ENCODE assay signal across 13 mouse cellular contexts in the genomic region with DNA sequence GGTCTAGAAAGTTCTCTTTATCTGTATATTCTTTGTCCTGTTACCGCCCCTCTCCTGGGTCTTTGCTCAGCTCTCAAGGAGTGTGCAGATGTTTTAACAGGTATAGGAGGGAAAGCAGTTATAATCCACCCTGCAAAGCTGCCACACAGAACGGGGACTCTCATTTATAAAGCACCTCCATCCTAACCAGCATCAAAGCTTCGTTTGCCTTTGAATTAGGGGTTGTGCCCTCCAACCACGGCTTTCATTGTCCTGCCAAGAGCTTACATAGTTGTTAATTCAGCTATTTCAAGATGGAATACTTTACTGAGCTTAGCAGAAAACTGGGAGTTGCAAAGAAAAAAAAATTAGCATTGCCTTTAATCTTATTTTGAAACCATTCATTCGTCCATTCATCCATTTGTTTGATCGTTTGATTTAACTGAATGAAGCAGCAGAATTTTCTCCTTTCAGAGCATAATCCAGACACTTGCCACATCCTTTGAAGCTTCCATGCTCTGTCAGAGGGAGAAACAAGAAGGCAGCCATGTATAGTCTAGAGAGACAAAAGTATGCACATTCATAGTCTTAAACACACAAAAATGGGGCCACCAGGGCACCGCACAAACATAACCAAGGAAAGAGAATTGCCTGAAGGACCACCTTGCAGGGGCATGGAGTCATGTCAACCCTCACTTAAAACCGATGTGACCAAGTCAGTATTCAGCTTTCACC.
DNase-seq lines count a peak whose midpoint lies in the region; ATAC-seq and TF ChIP-seq lines count a peak whose summit lies in the region.
"Had no signal": no experiment of that assay in that cellular context is flagged by ENCODE, and none has a peak within 500 bp of the region (broad histone marks: within the 10 kb centered on the region; RNA-seq: fewer than 3 reads in every experiment).

No protein-coding gene starts in this region.

- no peak overlapping the region for H3K4me3 ChIP-seq in hindbrain, postnatal 0 days (ENCODE audit: low read length)
- H3K4me3 ChIP-seq in hindbrain, embryonic 12.5 days: no peak overlapping the region
- no peak overlapping the region for H3K4me3 ChIP-seq in forebrain, embryonic 16.5 days (replicated peaks; ENCODE audit: low read length)
- H3K4me3 ChIP-seq in midbrain, embryonic 14.5 days (replicated peaks; ENCODE audit: low read depth, low read length): no peak overlapping the region
- H3K4me3 ChIP-seq: embryonic facial prominence, embryonic 12.5 days; erythroblast, embryonic 14.5 days; lung, embryonic 15.5 days had no signal

- no peaks in the 10 kb centered on the region for H3K36me3 ChIP-seq in hindbrain, postnatal 0 days (ENCODE audit: insufficient read depth, low read length)
- no peaks in the 10 kb centered on the region for H3K36me3 ChIP-seq in hindbrain, embryonic 12.5 days
- no peaks in the 10 kb centered on the region for H3K36me3 ChIP-seq in forebrain, embryonic 16.5 days (ENCODE audit: control insufficient read depth, insufficient read depth)
- H3K36me3 ChIP-seq in midbrain, embryonic 14.5 days (ENCODE audit: control insufficient read depth, insufficient read depth, low read length): no peaks in the 10 kb centered on the region
- H3K36me3 ChIP-seq: embryonic facial prominence, embryonic 12.5 days; lung, embryonic 15.5 days had no signal

- no peaks in the 10 kb centered on the region for H3K9me3 ChIP-seq in hindbrain, postnatal 0 days (ENCODE audit: low read length)
- no peaks in the 10 kb centered on the region for H3K9me3 ChIP-seq in hindbrain, embryonic 12.5 days (replicated peaks)
- H3K9me3 ChIP-seq in forebrain, embryonic 16.5 days (ENCODE audit: control insufficient read depth, low read length): no peaks in the 10 kb centered on the region
- peaks cover 6% of the 10 kb centered on the region; the same call in 1 of the 2 replicates for H3K9me3 ChIP-seq in midbrain, embryonic 14.5 days (ENCODE audit: control insufficient read depth, low read length)
- H3K9me3 ChIP-seq: embryonic facial prominence, embryonic 12.5 days; lung, embryonic 15.5 days had no signal

- TF ChIP-seq POLR2A in brain, embryonic 14.5 days (IDR thresholded peaks at IDR 0.05; ENCODE audit: borderline replicate concordance, extremely low read depth, insufficient read depth, insufficient read length, poor library complexity, severe bottlenecking): no peak

- no peak for TF ChIP-seq CTCF in hindbrain, postnatal 0 days (IDR thresholded peaks at IDR 0.05; ENCODE audit: low read depth)
- no peak for TF ChIP-seq CTCF in brain, embryonic 14.5 days (IDR thresholded peaks at IDR 0.05; ENCODE audit: borderline replicate concordance, extremely low read depth, insufficient read depth, insufficient read length)

- WGBS in hindbrain, postnatal 0 days: 32% methylated on average over 8 of the region's 8 CpGs
- WGBS in hindbrain, embryonic 12.5 days: 40% methylated on average over 8 of the region's 8 CpGs
- WGBS in forebrain, embryonic 16.5 days: 6% methylated on average over 8 of the region's 8 CpGs
- WGBS in midbrain, embryonic 14.5 days: 9% methylated on average over 8 of the region's 8 CpGs

- no peak overlapping the region for H3K4me2 ChIP-seq in hindbrain, postnatal 0 days (ENCODE audit: low read depth, low read length)
- H3K4me2 ChIP-seq in hindbrain, embryonic 12.5 days (replicated peaks): no peak overlapping the region
- H3K4me2 ChIP-seq in forebrain, embryonic 16.5 days (ENCODE audit: low read length): no peak overlapping the region
- H3K4me2 ChIP-seq in midbrain, embryonic 14.5 days (ENCODE audit: low read length): peak overlapping the region; percentile 14; the same call in 1 of the 2 replicates
- H3K4me2 ChIP-seq: embryonic facial prominence, embryonic 12.5 days; hindbrain, embryonic 14.5 days; lung, embryonic 15.5 days had no signal

- no peaks in the 10 kb centered on the region for H3K4me1 ChIP-seq in hindbrain, postnatal 0 days (ENCODE audit: insufficient read depth, low read length)
- H3K4me1 ChIP-seq in hindbrain, embryonic 12.5 days: no peaks in the 10 kb centered on the region
- H3K4me1 ChIP-seq in forebrain, embryonic 16.5 days (replicated peaks; ENCODE audit: control insufficient read depth, insufficient read depth, low read length): no peaks in the 10 kb centered on the region; the same call in 1 of the 2 replicates
- H3K4me1 ChIP-seq in midbrain, embryonic 14.5 days (ENCODE audit: control insufficient read depth, insufficient read depth, low read length): no peaks in the 10 kb centered on the region
- H3K4me1 ChIP-seq: embryonic facial prominence, embryonic 12.5 days had no signal

- no peak for DNase-seq in hindbrain, postnatal 0 days (ENCODE audit: low spot score)
- DNase-seq in brain, embryonic 14.5 days (ENCODE audit: low read depth): peak; percentile 31
- DNase-seq in midbrain, embryonic 14.5 days: peak; percentile 18
- no peak for DNase-seq in kidney, adult 18-20 months
- no peak for DNase-seq in adrenal gland, adult 8-10 months

- no peak overlapping the region for H3K27ac ChIP-seq in hindbrain, postnatal 0 days
- no peak overlapping the region for H3K27ac ChIP-seq in hindbrain, embryonic 12.5 days
- H3K27ac ChIP-seq in forebrain, embryonic 16.5 days (ENCODE audit: low read length): no peak overlapping the region
- H3K27ac ChIP-seq in midbrain, embryonic 14.5 days (replicated peaks; ENCODE audit: low read depth, low read length): no peak overlapping the region
- H3K27ac ChIP-seq: embryonic facial prominence, embryonic 12.5 days; hindbrain, embryonic 14.5 days; liver, embryonic 14.5 days; lung, embryonic 15.5 days had no signal

- H3K9ac ChIP-seq in hindbrain, postnatal 0 days (replicated peaks; ENCODE audit: low read length): no peak overlapping the region
- H3K9ac ChIP-seq in hindbrain, embryonic 12.5 days: no peak overlapping the region
- no peak overlapping the region for H3K9ac ChIP-seq in forebrain, embryonic 16.5 days (replicated peaks; ENCODE audit: low read depth, low read length)
- H3K9ac ChIP-seq in midbrain, embryonic 14.5 days (replicated peaks; ENCODE audit: low read length): no peak overlapping the region
- H3K9ac ChIP-seq: embryonic facial prominence, embryonic 12.5 days; hindbrain, embryonic 14.5 days; liver, embryonic 14.5 days; lung, embryonic 15.5 days had no signal

- H3K27me3 ChIP-seq in hindbrain, postnatal 0 days (ENCODE audit: insufficient read depth, low read length): no peaks in the 10 kb centered on the region
- H3K27me3 ChIP-seq in hindbrain, embryonic 12.5 days: peaks cover 4% of the 10 kb centered on the region; the same call in 1 of the 2 replicates
- no peaks in the 10 kb centered on the region for H3K27me3 ChIP-seq in forebrain, embryonic 16.5 days (replicated peaks; ENCODE audit: control insufficient read depth, insufficient read depth, low read length)
- H3K27me3 ChIP-seq in midbrain, embryonic 14.5 days (ENCODE audit: control insufficient read depth, insufficient read depth, low read length): no peaks in the 10 kb centered on the region
- H3K27me3 ChIP-seq: embryonic facial prominence, embryonic 12.5 days had no signal

- ATAC-seq in hindbrain, postnatal 0 days: 0 out of 2 replicates have a peak, but pooled peaks have one; percentile 5
- ATAC-seq in hindbrain, embryonic 12.5 days (ENCODE audit: low FRiP score): no peak
- ATAC-seq in forebrain, embryonic 16.5 days: 0 out of 2 replicates have a peak, but pooled peaks have one; percentile 15
- no peak for ATAC-seq in midbrain, embryonic 14.5 days (ENCODE audit: low FRiP score, low TSS enrichment)
- ATAC-seq: intestine, postnatal 0 days had no signal

Comparison
In these comparisons a context has a peak if more than half of its experiments do, and no peak if none do; other contexts are left out.
1. ATAC-seq: peak in hindbrain, postnatal 0 days (single experiment) and forebrain, embryonic 16.5 days (single experiment); none in hindbrain, embryonic 12.5 days (single experiment) and midbrain, embryonic 14.5 days (single experiment).
2. DNase-seq: peak in brain, embryonic 14.5 days (single experiment) and midbrain, embryonic 14.5 days (single experiment); none in hindbrain, postnatal 0 days (single experiment), kidney, adult 18-20 months (single experiment) and adrenal gland, adult 8-10 months (single experiment).